Mouse (Mus musculus): ENCODE results near the gene Mettl5. TPM values are rescaled to one million over a fixed set of nuclear protein-coding genes. Genes with fewer than 3 reads are reported as not detected.

Mettl5 gene
- total RNA-seq, 1 experiment from 2014 or later = 11.0 TPM

Other genes with a start within 250 kb of the Mettl5 start
- 1.6 TPM in 1 of 3 replicates, not detected in the others for gene Bbs5, start 238.4 kb downstream of the Mettl5 start, total RNA-seq (2017)
- not detected in 3 replicates for gene Klhl41, start 215.5 kb downstream of the Mettl5 start, total RNA-seq (2017)
- gene Fastkd1, start 172.1 kb downstream of the Mettl5 start, total RNA-seq (2017) = 3.7 to 6.9 TPM (median 4.7 TPM) in 3 replicates
- gene Ppig, start 163.1 kb downstream of the Mettl5 start, total RNA-seq (2017) = 97.7 to 171 TPM (median 114 TPM) in 3 replicates
- gene Ccdc173, start 96.0 kb downstream of the Mettl5 start, total RNA-seq (2017) = 0.29 to 1.6 TPM in 2 of 3 replicates, not detected in the other
- 37.0 to 42.6 TPM (median 39.9 TPM) in 3 replicates for gene Phospho2, start 96.0 kb downstream of the Mettl5 start, total RNA-seq (2017)
- 0.58 to 0.75 TPM in 2 of 3 replicates, not detected in the other for gene Klhl23, start 63.7 kb downstream of the Mettl5 start, total RNA-seq (2017)
- 366 to 443 TPM (median 393 TPM) in 3 replicates for gene Ssb, start 24.1 kb downstream of the Mettl5 start, total RNA-seq (2017)
- 45.1 to 118 TPM (median 111 TPM) in 3 replicates for gene Ubr3, start 11.6 kb upstream of the Mettl5 start, total RNA-seq (2017)
- 0.10 to 2.9 TPM (median 1.5 TPM) in 3 replicates for gene Myo3b, start 153.5 kb upstream of the Mettl5 start, total RNA-seq (2017)